Mouse (Mus musculus): Measurements from ENCODE around the gene Tada3. TPM values are rescaled to one million over a fixed set of nuclear protein-coding genes. Genes with fewer than 3 reads are reported as not detected.

The Tada3 gene
- total RNA-seq, 2 experiments from 2014 or later: 18.8 to 21.7 TPM

DNA sequence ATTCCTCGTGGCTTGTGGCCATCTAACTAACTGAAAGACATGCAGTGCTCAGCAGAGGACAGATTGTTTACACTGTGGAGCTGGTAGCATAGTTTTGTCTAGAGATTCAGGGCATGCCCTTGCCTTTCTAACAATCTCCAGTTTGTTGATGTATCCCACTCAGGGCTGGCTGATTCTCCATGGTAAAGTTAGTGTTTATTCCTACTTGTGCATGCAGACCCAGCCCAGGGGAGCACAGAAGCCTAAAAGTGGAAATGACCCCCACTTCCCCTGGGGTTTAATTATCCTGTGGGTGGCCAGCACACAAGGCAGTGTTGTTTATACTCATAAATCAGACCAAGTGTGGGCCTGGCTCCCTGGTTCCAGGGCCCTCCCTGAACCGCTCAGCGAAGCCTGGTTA, 8.3 kb upstream of the Tada3 start:
- DNase-seq: no peak

DNA sequence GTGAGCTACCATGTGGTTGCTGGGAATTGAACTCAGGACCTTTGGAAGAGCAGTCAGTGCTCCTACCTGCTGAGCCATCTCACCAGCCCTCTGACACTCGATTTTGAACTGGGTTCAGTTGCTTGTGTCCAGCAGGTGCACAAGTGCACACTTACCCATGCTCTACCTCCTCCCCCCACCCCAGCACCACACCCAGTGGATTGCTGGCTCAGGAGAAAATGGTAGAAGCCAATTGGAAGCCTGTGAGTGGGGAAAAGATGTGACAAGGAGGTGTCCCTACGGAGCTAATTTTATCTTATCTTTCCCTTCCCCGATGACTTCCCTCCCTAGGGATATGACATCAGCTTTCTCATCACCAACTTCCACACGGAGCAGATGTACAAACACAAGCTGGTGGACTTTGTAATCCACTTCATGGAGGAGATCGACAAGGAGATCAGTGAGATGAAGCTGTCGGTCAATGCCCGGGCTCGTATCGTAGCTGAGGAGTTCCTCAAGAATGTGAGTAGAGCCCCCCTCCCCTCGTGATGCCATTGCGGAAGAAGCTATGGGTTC, 7.6 kb upstream of the Tada3 start:
- no peak for DNase-seq

DNA sequence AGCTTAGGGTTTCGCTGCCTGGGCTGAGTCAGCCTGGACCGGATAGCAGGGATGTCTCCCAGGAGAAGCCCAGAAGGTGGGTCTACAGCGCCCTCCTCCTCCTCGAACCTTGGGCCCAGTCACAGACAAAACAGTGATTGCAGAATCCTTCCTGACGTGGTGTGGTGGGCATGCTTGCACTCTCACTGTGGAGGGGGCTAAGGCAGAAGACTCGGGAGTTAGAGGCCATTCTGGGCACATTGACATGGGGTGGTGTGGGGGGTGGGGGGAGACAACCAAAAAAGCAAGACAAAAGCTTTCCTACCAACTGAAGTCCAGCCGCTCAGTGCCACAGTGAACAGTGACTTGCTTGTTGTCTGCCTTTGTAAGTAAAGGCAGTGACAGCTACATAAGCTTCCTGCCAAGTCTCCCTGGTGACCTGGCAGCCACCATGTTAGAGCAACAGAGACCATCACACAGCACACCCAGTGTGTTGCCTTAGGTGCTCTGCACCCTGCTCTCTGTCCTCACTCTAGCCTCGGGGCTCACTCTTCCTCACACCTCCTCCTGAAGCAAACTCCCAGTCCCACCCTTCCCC, 6.8 kb upstream of the Tada3 start:
- DNase-seq: no peak

DNA sequence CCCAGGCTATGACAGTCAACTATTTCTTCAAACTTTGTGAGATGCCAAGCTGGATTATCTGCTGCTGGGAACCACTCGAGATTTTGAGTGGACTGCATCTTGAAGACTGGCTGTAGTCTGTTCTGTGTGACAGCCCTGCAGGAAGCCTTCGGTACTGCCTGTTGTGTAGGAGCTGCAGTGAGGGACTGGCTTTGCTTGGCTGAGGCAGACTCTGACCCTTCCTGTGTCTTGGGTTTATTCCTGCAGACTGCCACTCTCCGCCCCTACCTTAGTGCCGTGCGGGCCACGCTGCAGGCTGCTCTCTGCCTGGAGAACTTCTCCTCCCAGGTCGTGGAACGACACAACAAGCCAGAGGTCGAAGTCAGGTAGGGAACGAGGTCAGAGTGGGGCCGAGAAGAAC, 2.8 kb upstream of the Tada3 start:
- no peak for DNase-seq

DNA sequence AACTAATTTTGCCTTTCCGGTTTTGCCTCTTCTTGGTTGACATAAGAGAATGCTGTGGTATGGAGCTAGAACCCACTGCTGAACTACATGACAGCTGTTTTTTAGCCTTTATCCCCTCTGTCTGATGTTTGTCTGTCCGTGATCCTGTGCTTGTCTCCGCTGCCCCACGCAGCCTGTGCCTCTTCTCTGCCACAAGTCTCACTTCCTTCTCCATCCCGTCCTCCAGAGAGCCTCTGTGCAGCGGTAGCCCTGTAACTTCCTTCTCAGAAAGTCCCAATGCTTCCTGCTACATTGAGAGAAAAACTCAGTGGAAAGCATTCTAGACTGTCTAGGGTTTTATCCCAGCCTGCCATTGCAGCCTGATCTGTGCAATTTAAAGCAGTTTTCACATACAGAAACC, 1.6 kb upstream of the Tada3 start:
- DNase-seq: no peak

DNA sequence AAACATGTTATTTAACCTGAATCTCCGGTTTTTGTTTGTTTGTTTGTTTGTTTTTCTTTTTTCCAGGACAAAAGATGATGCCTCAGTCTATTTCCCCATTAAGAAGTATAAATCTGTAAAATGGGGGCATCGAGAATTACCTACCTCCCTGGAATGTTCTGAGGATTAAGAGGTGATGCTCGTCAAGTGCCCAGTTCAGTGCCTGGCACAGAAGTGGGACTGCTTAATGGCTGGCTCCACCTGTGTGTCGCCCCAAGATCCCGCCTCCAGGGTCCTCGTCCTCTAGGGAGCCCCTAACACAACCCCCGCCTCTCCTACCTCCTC, 549 bp downstream of the Tada3 start:
- no peak for DNase-seq

DNA sequence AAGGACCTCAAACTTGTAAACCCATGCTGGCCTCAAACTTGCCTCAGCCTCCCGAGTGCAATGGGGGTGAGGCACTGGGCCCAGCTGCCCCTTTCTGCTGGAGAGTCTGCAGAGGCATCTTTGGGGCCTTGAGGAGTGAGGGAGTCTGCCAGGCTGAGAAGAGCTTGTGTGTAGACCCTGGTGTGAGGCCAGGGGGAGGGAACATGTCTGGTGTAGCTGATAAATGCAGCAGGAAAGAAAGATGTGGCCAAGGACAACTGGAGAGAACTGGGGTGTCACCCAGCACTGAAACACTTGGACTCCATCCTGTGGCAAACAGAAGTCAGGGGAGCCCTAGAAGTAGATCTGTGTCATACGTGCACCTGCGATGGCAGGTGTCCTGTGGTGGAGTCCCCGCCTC, 4.2 kb downstream of the Tada3 start:
- no peak for DNase-seq

DNA sequence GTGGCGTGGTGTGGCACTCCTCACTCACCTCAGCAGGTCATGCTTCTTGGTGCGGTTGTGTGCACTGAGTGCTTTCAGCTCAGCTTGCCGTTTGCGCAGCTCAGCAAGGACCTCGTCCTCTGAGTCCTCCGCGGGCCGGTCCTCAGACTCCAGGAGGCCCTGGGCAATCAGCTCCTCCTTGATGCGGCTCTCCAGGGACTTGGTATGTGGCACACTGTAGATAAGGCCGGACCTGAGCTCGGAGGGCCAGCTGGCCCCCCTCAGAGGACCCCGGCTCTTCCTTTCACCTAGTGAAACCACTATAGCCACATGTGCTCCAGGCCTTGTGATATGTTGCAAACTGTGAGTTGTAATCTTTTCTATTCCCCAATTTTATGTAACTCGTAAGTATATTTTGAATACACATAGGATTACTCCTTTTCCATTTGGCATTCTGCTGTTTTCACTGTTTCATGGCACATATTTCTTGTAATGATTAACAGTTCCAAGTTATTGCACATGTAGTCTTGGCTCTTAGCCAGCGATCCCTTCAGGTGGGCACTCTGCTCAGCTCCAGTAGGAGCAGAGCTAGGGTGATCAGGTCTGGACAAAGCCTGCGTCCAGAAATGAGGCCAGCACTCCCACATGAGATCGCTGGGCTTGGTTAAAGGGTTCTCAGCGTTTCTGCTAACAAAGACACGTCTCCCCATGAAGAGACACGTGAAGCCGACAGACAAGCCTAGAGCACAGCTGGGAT, 7.3 kb downstream of the Tada3 start:
- DNase-seq: no peak

DNA sequence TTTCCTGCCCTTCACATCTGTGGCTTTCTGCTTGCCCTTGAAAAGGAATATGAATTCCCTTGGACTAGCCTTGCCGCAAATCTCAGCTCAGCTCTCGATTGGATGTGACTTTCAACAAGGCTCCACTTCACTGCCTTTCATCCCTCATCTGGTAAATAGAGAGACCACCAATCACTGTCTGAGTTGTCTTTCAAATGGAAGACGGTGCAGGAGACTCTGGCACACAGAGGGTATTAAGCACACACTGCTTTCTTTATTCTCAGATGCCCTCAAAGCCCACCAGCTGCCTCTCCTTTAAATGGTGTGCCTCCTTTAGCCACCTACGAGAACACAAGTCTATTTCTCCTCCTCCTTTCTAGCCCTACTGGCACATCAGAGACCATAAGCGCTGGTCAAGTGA, 9.1 kb downstream of the Tada3 start:
- no peak for DNase-seq

DNA sequence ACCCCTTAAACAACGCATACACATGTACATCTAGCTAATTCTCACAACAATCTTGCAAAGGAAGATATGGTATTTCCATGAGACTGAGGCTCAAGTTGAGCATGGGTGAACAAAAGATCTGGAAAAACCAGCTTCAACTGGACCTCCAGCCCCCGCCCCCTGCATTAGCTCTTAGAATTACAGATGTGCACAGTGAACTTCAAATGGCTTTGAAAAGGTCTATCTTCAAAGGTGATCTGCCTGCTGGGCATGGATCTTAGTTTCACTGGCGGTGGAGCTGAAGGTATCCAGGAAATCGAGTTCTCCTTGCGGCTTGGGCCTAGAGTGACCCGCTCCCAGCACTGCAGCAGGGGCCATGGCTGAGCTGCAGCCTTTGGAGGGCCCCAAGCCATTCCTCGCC, 9.6 kb downstream of the Tada3 start:
- no peak for DNase-seq

DNA sequence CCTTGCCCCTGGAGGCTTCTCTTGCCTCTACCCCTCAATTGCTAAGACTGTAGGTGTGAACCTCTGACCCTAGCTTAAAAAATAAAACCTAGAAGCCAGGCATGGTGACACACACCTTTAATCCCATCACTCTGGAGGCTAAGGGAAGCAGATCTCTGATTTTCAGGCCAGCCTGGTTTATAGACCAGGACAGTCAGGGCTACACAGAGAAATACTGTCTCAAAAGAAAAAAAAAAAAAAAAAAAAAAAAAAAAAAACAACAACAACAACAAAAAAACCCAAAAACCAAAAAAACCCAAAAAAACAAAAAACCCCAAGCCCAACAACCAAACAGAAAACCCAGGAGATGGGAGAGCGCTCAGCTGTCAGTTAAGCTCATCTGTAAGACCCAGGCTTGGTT, 10.1 kb downstream of the Tada3 start:
- no peak for DNase-seq

DNA sequence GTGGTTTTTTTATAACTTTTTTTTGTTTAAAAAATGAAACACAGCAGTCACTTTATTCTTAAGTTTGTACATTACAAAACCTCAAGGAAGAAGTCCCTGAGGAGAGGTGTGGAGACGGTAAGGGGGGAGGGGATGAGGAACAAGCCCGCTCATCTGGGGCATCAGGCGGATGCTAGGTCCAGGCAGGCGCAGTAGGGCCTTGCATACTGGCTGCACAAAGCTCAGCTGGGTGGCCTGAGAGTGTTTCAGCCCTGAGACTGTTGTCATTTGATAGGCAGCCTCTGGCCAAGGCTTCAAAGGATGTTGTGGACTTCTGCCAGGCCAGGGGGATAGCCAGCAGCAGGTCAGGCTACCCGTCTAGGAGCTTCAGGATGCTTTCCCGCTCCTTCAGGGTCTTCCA, 11.0 kb downstream of the Tada3 start:
- no peak for DNase-seq

DNA sequence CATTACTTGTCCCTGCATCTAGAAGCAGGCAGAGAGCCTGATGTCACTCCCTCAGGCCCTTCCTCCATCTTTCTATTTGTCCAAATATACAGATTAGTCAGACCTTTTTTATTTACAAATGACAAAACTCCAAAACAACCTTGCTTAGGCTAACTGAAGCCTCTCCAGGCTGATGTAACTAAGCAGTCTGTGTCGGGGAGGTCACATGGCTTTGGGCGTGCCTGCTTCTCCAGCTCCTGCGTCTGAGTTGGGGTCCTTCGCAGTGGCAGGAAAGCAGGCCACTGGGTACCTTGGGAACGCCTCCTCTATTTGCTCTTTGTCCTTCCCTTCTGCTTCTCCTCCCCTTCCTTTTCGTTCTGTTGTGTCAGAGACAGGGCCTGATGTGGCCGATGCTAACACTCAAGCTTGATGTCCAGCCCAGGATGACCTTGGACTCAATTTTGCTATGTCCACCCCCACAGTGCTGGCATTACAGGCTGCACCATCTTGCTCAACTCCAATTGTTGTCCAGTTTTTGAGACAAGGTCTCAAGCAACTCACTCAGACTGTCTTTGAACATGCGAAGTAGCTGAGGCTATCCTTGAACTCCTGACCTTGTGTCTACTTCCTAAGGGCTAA, 13.1 kb downstream of the Tada3 start:
- no peak for DNase-seq

DNA sequence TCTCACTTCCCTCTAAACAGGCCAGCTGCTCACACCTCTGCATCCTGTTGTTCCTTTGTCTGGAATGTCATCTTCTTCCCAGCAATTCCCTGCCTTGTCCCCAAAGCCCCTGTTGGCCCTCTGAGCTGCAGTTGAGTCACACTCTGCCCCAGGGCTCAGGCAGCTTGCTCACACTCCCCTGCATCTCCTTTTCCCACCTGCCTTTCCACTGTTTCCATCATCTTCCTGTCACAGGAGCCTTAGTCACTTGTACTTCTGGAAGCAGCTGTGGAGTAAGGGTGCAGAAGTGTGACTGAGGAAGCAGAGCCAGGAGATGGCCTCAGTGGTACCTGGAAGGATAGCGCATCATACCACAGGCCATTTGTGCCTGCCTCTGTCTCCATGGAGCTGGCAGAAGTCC, 15.4 kb downstream of the Tada3 start:
- no peak for DNase-seq

DNA sequence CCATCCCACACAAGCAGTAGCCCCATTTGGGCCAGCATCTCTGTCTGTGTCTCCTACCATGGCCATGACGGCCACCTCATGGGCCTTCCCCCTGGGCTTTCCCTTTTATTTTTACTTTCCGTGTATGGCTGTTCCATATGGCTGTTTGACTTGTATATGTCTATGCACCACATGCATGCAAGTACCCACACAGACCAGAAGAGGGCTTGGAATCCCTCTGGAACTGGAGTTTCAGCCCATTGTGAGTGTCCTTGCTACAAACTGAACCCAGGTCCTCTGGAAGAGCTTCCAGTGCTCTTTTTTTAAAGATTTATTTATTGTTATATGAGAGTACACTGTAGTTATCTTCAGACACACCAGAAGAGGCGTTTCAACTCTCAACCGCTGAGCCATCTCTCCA, 16.2 kb downstream of the Tada3 start:
- no peak for DNase-seq

DNA sequence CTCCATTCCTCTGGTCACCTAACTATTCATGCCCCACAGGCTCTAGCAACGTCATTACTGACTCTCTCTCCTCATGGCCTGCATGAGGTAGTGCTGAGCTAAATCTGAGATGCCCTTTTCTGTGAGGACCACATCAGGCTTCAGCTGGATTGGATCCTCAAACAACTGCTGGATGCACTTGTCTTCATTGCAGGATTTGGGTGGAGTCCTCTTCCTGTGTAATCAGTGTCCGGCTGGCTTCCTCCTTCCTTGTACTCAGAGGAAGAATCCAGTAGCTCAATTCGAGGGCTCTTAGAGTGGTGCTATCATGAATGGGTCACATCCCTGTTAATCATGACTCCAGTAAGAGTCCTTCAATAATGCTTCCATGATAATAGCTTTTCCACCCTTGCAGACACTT, 24.0 kb downstream of the Tada3 start:
- no peak for DNase-seq

DNA sequence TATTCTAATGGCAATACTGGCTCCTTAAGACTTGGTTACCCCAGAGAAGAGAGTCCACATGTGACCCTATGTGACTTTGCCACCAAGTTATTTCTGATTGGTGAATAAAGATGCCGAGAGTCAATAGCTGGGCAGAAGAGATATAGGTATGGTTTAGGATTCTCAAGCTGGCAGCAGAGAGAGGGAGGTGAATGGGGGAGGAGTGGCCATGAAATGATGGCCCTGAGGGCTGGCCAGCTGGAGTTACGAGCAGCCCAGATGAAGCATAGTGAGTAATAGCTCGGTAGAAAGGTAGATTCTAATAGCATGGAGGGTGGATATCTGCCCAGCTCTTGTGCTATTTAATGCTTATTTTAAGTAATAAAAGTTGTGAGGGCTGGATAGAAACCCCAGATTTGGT, 24.9 kb downstream of the Tada3 start:
- no peak for DNase-seq

DNA sequence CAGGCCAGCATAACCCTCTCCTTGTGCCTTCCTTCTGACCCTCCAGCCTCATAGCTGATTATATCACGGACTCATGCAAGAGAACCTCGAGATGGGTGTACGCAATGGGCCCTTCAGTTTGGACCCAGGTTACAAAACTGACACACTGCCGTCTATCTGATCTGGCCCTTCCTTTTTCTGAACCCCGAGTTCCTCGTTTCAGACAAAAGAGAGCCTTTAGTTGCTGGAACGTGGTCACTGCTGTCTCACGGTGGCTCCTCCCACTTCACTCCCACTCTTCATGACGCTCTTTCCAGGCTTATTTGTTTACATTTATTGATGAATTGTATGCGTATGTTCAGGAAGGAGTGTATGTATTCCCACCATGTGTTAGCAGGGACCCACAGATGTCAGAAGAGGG, 26.0 kb downstream of the Tada3 start:
- no peak for DNase-seq

DNA sequence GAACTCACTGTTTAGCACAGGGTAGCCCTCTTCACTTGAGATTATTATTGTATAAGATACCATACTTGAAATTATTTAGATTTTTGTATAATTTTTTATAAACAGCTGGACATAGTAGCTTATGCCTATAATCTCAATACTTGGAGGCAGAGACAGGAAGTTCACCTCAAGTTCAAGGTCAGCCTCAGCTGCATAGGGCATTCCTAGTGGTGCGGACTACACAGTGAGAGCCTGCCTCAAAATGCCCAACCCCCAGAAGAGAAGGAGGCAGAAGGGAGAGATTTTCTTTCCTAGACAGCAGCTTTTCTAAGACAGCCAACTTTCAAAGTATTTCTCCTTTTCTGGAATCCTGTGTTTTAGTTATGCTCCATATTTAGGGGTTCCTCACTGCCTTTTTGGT, 26.5 kb downstream of the Tada3 start:
- no peak for DNase-seq

DNA sequence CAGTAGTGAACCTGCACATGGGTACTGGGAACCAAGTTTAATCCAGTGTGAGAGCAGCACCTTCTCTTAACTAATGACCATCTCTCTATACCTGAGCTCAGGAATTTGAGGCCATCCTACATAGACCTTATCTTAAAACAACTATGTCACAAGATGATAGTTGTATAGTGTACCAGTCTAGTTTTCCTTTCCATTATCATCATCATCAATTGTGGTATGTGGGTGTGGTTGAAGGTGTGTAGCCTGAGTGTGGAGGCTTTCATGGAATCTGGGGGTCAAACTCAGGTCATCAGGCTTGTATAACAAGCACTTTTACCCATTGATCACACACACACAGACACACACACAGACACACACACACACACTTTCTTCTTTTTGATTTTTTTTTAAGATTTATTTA, 27.1 kb downstream of the Tada3 start:
- no peak for DNase-seq

DNA sequence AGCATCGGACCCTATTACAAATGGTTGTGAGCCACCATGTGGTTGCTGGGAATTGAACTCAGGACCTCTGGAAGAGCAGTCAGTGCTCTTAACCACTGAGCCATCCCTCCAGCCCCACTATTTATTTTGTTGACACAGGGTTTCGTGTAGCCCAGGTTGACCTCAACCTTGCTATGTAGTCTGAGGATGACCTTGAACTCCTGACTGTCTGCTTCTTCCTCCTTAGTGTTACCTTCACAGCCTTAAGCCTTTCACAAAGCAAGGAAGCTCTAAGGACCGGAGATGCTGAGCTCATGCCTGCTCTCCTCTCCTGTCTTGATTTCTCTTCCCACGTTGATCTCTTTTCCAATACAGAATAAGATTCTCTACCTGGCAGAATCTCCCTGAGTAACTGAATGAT, 30.8 kb downstream of the Tada3 start:
- DNase-seq: no peak

DNA sequence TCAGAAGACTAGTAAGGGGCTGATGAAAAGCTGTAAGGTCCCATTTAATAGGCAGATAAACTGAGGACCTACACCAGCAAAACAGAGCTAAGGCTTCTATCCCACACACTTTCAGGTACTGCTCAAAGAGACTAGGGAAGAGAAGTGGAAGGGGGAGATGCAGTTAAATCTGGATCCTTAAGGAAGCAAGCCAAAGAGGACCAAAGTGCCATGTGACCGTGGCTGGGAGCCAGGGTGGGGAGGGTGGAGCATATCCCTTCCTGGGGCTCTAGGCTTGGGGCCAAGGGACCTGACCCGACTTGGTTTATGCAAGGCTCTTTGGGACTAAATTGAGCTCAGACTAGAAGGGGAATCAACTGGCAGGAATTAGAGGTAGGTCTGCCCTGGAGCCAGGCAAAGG, 33.4 kb downstream of the Tada3 start:
- peak; percentile 61 for DNase-seq

DNA sequence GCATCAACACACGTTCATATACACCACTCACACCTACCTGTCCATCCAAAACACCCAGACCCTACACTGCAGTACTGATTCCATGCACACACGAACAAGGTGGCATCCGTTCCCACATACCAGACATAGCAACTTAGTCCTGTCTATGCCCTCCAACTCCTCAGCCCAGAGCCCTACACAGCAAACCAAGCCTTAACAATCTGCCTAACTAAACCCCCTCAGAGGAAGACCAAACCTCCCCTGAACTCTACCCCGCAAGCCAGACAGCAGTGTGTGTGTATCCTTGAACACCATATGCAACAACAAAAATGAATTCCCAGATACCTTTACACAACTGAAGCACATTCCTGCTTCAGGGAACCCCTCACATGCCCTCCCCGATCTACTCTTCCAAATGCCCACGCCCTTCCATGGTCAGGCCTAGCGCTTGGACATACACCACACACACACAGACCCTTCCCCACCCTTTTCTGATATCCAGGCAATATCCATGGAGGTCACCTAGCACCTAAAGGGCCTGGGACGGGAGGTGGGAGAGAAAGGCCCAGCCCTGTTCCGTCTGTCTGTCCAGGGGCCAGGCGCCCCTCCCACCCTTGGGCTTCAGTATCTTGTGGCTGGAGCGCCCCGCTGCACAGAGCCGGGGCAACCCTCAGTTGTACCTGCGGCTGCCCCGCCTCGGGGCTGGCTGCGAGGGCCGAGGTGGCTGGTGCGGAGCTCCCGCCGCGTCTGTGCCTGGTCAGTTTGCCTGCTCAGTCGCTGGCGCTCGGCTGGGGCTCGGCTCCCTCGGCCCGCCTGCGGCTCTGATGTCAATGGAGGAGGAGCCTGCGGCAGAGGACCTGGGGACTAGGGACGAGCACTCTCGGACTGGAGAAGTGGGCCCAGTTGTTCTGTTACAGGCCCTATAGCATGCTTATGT, 34.2 kb downstream of the Tada3 start, which contains the start of gene Camk1:
TSS of gene Camk1 (minus strand) at position 808 of the 916 bp plus-strand sequence.
- peak; percentile 82 for DNase-seq
